ENCODE assay signal across 8 mouse cellular contexts in the genomic region with DNA sequence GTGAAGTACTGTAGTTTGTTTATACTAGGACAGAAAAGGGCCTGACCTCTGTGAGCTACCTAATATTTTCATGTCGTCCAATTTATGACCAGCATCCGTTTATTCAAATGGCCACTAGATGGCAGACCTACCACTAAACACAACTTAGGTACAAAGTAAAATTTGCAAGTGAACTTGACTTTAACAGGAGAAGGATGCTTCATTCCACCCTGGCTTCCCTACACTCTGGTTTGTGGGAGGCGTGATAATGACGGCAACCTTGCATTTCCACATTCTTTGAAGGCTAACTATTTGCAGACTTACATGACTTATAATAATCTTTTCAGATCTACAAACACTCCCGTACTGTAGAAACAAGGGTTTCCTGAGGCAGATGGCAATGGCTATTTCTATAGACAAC.
DNase-seq lines count a peak whose midpoint lies in the region; ATAC-seq lines count a peak whose summit lies in the region.

No protein-coding gene starts in this region.

- WGBS in embryonic facial prominence, embryonic 14.5 days: 29% methylated on average over 5 of the region's 5 CpGs

- intact Hi-C loops in left cerebral cortex, postnatal 14 days (cut with DNase I): loop anchor here (5.0 kb wide), 1 partner anchor 1017 kb away; no protein-coding TSS in a partner anchor

- no peak overlapping the region for H3K4me2 ChIP-seq in embryonic facial prominence, embryonic 14.5 days (ENCODE audit: low read depth, low read length)

- H3K36me3 ChIP-seq in embryonic facial prominence, embryonic 14.5 days (ENCODE audit: control insufficient read depth, insufficient read depth, low read length): no peaks in the 10 kb centered on the region

- H3K9ac ChIP-seq in embryonic facial prominence, embryonic 14.5 days (ENCODE audit: low read depth, low read length): no peak overlapping the region

- H3K4me1 ChIP-seq in embryonic facial prominence, embryonic 14.5 days (ENCODE audit: control insufficient read depth, insufficient read depth, low read length): no peaks in the 10 kb centered on the region

- DNase-seq in heart, postnatal 4 days: peak; percentile 17
- DNase-seq in heart, adult 11 months: no peak
- DNase-seq in 3T3-L1 (ENCODE audit: low read depth, low spot score) (peak; percentile 60), R1 (ENCODE audit: low read depth, low spot score) (peak; percentile 59)
- peak; percentile 53 for DNase-seq in embryonic facial prominence, embryonic 14.5 days (ENCODE audit: low spot score)
- DNase-seq in left cerebral cortex, postnatal 14 days (ENCODE audit: low spot score in 2 of 2): peak; percentile 29 to 56
- DNase-seq in spleen, postnatal 4 days (ENCODE audit: low spot score in 2 of 2): no peak
- no peak for DNase-seq in adrenal gland, postnatal 25 days

- no peak overlapping the region for H3K4me3 ChIP-seq in embryonic facial prominence, embryonic 14.5 days (ENCODE audit: low read depth, low read length)

- H3K27ac ChIP-seq in embryonic facial prominence, embryonic 14.5 days (replicated peaks; ENCODE audit: low read depth, low read length): no peak overlapping the region

- no peaks in the 10 kb centered on the region for H3K9me3 ChIP-seq in embryonic facial prominence, embryonic 14.5 days (ENCODE audit: control insufficient read depth, low read length)

- no peaks in the 10 kb centered on the region for H3K27me3 ChIP-seq in embryonic facial prominence, embryonic 14.5 days (replicated peaks; ENCODE audit: control insufficient read depth, insufficient read depth, low read length)

- ATAC-seq in embryonic facial prominence, embryonic 14.5 days (ENCODE audit: low read depth): no peak

Comparison
In these comparisons a context has a peak if more than half of its experiments do, and no peak if none do; other contexts are left out.
1. DNase-seq: peak in heart, postnatal 4 days (single experiment), 3T3-L1 (single experiment), R1 (single experiment), embryonic facial prominence, embryonic 14.5 days (single experiment) and left cerebral cortex, postnatal 14 days (2 of 2); none in heart, adult 11 months (single experiment), spleen, postnatal 4 days (0 of 2) and adrenal gland, postnatal 25 days (single experiment).